Comparison of ENCODE assay signal across 7 mouse cellular contexts in the genomic region with DNA sequence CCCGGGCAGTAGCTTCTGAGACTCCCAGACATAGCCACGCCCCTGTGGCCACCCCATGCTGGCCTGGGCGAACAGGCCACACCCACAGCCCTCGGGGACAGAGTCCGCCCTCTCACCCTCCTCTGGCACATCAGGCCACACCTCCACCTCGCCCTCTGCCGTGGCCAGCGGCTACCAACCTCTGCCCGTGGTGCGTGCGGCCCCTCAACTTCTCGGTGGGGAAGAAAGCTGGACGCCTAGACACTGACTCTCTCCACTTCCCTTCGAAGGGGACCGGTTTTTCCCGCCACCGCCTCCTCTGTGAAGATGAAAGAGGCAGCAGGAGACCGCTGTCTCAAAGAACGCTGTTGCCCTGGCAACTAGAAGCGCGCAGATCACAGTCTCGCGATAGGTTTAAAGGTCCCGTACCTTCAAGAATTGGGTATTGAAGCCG. TPM values are rescaled to one million over a fixed set of nuclear protein-coding genes. Genes with fewer than 3 reads are reported as not detected.
DNase-seq lines count a peak whose midpoint lies in the region; ATAC-seq and TF ChIP-seq lines count a peak whose summit lies in the region.

TSS of gene Fsip1 (minus strand) at position 346 of the 433 bp plus-strand sequence.

- no peaks in the 10 kb centered on the region for H3K27me3 ChIP-seq in embryonic facial prominence, embryonic 14.5 days (replicated peaks; ENCODE audit: control insufficient read depth, insufficient read depth, low read length)
- H3K27me3 ChIP-seq in limb, embryonic 15.5 days: no peaks in the 10 kb centered on the region
- no peaks in the 10 kb centered on the region for H3K27me3 ChIP-seq in midbrain, postnatal 0 days (ENCODE audit: insufficient read depth, low read length)

- no peak within 1 kb of the TSS for H3K27ac ChIP-seq in embryonic facial prominence, embryonic 14.5 days (replicated peaks; ENCODE audit: low read depth, low read length)
- no peak within 1 kb of the TSS for H3K27ac ChIP-seq in limb, embryonic 15.5 days
- no peak within 1 kb of the TSS for H3K27ac ChIP-seq in midbrain, postnatal 0 days (ENCODE audit: low read depth, low read length)

- peak within 1 kb of the TSS; percentile 39 for H3K4me3 ChIP-seq in embryonic facial prominence, embryonic 14.5 days (ENCODE audit: low read depth, low read length)
- peak within 1 kb of the TSS; percentile 40 for H3K4me3 ChIP-seq in limb, embryonic 15.5 days
- H3K4me3 ChIP-seq in midbrain, postnatal 0 days (ENCODE audit: low read depth, low read length): peak within 1 kb of the TSS; percentile 40

- WGBS in embryonic facial prominence, embryonic 14.5 days: under 1% methylated on average over 24 of the region's 25 CpGs
- WGBS in limb, embryonic 15.5 days: 2% methylated on average over 25 of the region's 25 CpGs
- WGBS in midbrain, postnatal 0 days: 2% methylated on average over 25 of the region's 25 CpGs

- peak; percentile 91 for DNase-seq in adrenal gland, postnatal 14 days
- DNase-seq in embryonic facial prominence, embryonic 14.5 days (ENCODE audit: low spot score): peak; percentile 89
- DNase-seq in heart, adult 8-10 months (ENCODE audit: low spot score): peak; percentile 32
- peak; percentile 93 for DNase-seq in kidney, adult 8-10 months
- DNase-seq in midbrain, postnatal 0 days (ENCODE audit: low spot score): peak; percentile 90
- peak; percentile 39 to 81 for DNase-seq in spleen, postnatal 10 days (ENCODE audit: low spot score in 2 of 2)

- no peak for TF ChIP-seq CTCF in midbrain, postnatal 0 days (IDR thresholded peaks at IDR 0.05)

- no peaks in the 10 kb centered on the region for H3K9me3 ChIP-seq in embryonic facial prominence, embryonic 14.5 days (ENCODE audit: control insufficient read depth, low read length)
- no peaks in the 10 kb centered on the region for H3K9me3 ChIP-seq in limb, embryonic 15.5 days
- H3K9me3 ChIP-seq in midbrain, postnatal 0 days (ENCODE audit: low read length): no peaks in the 10 kb centered on the region

- ATAC-seq in embryonic facial prominence, embryonic 14.5 days (ENCODE audit: low read depth): peak; percentile 93
- ATAC-seq in limb, embryonic 15.5 days (ENCODE audit: insufficient number of reproducible peaks, low FRiP score, low TSS enrichment, low read depth): peak; percentile 58
- peak; percentile 92 for ATAC-seq in midbrain, postnatal 0 days (ENCODE audit: low FRiP score)

- H3K9ac ChIP-seq in embryonic facial prominence, embryonic 14.5 days (ENCODE audit: low read depth, low read length): no peak within 1 kb of the TSS
- no peak within 1 kb of the TSS for H3K9ac ChIP-seq in limb, embryonic 15.5 days
- H3K9ac ChIP-seq in midbrain, postnatal 0 days (replicated peaks; ENCODE audit: low read length, poor library complexity, severe bottlenecking): 0 out of 2 replicates have a peak within 1 kb of the TSS, but pooled peaks have one; percentile 39

- H3K4me2 ChIP-seq in embryonic facial prominence, embryonic 14.5 days (ENCODE audit: low read depth, low read length): peak within 1 kb of the TSS; percentile 66
- H3K4me2 ChIP-seq in limb, embryonic 15.5 days: peak within 1 kb of the TSS; percentile 52
- H3K4me2 ChIP-seq in midbrain, postnatal 0 days (ENCODE audit: low read depth, low read length, poor library complexity, severe bottlenecking): peak within 1 kb of the TSS; percentile 67

- H3K4me1 ChIP-seq in embryonic facial prominence, embryonic 14.5 days (ENCODE audit: control insufficient read depth, insufficient read depth, low read length): no peaks in the 10 kb centered on the region
- peaks cover 5% of the 10 kb centered on the region for H3K4me1 ChIP-seq in limb, embryonic 15.5 days
- H3K4me1 ChIP-seq in midbrain, postnatal 0 days (ENCODE audit: insufficient read depth, low read length): no peaks in the 10 kb centered on the region

- no peaks in the 10 kb centered on the region for H3K36me3 ChIP-seq in embryonic facial prominence, embryonic 14.5 days (ENCODE audit: control insufficient read depth, insufficient read depth, low read length)
- H3K36me3 ChIP-seq in limb, embryonic 15.5 days: no peaks in the 10 kb centered on the region
- no peaks in the 10 kb centered on the region for H3K36me3 ChIP-seq in midbrain, postnatal 0 days (ENCODE audit: insufficient read depth, low read length)

RNA-seq across cellular contexts. Expression of gene Fsip1, which starts in this region (rescaled TPM):
- 0.34 and 0.52 TPM in 2 replicates for total RNA-seq in adrenal gland, postnatal 14 days (2021)
- 0.96 and 1.0 TPM in 2 replicates for polyA plus RNA-seq in embryonic facial prominence, embryonic 14.5 days (2014; fragmentation: Nextera tagmentation; extraction: Ambion mirVana)
- total RNA-seq in heart, adult 8-10 months (2022): not detected
- 0.10 and 0.31 TPM in 2 replicates for polyA plus RNA-seq in limb, embryonic 15.5 days (2015; fragmentation: Nextera tagmentation; extraction: Ambion mirVana)
- total RNA-seq in midbrain, postnatal 0 days (2014; rRNA removed): 1.2 and 1.3 TPM in 2 replicates
- polyA plus RNA-seq in midbrain, postnatal 0 days (2015; fragmentation: Nextera tagmentation; extraction: Ambion mirVana): 5.7 and 6.1 TPM in 2 replicates

Comparison
In these comparisons a context has a peak if more than half of its experiments do, and no peak if none do; other contexts are left out.
1. Peak in DNase-seq in adrenal gland, postnatal 14 days; RNA of the gene not detected or under 1 TPM.
2. Peak in DNase-seq in heart, adult 8-10 months; RNA of the gene not detected or under 1 TPM.
3. Peak in ATAC-seq, H3K4me3 ChIP-seq and H3K4me2 ChIP-seq in limb, embryonic 15.5 days; RNA of the gene not detected or under 1 TPM.
4. DNase-seq: peak in every context shown above with its lines; median percentile 93 in kidney, adult 8-10 months; 91 in adrenal gland, postnatal 14 days; 90 in midbrain, postnatal 0 days; 89 in embryonic facial prominence, embryonic 14.5 days; 60 in spleen, postnatal 10 days; 32 in heart, adult 8-10 months.